Mouse (Mus musculus): ENCODE measurements around the gene Pmel.

Pmel gene

DNA sequence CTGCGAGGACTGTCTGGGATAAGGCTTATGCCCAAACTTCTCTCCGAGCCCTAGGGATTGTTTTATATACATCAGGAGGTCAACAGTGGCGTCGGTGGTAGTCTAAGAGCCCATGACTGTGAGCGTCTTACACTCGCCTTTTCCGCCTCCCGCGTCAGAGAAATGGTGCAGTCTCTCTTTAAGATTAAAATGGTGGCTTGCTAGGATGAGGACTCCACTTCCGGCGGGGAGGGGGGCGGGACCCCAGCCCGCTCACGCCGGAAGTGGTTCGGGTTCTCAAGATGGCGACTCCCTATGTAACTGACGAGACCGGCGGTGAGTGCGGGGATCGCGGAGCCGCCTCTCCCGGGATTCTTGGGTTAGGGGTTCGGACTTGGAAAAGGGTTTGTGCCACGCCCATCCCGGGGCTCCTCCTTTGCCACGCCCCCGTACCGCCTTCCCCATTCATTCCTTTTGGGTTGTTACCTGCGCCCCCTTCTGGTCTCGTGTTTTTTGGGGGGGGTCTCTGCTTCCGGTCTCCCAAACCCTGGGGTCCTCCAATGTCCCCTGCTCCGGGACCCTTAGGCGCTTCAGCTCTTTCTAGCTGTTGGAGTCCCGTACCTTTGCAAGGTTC, 44.4 kb downstream of the Pmel start:
- DNase-seq: peak; percentile 84

All from cerebellum, adult 11-12 months (tissue).